Mouse (Mus musculus) kidney, embryonic 15.5 days (tissue): Measurements from ENCODE around the gene Nudt3. TPM values are rescaled to one million over a fixed set of nuclear protein-coding genes. Genes with fewer than 3 reads are reported as not detected.

ENCODE experiments used
- ATAC-seq: fragments of 200-750 bp; cut with Nextera tagmentation; replicated peaks from 2 replicates; pipeline ENCODE4 v1.8.0; 2017; ENCODE audit warnings: moderate TSS enrichment; ENCODE audit not compliant: low FRiP score
- H3K27ac ChIP-seq: fragments of 300-500 bp; sonication (generic); 2 replicates; pipeline ENCODE4 v1.5.1; 2015; ENCODE audit warnings: mild to moderate bottlenecking, inconsistent platforms
- H3K27me3 ChIP-seq: fragments of 300-500 bp; sonication (generic); 2 replicates; pipeline ENCODE4 v1.6.1; 2015; ENCODE audit warnings: inconsistent platforms
- H3K36me3 ChIP-seq: fragments of 300-500 bp; sonication (generic); 2 replicates; pipeline ENCODE4 v1.6.1; 2015; ENCODE audit warnings: inconsistent platforms
- H3K4me1 ChIP-seq: fragments of 300-500 bp; sonication (generic); 2 replicates; pipeline ENCODE4 v1.6.1; 2015; ENCODE audit warnings: inconsistent platforms
- H3K4me2 ChIP-seq: fragments of 300-500 bp; sonication (generic); 2 replicates; pipeline ENCODE4 v1.6.1; 2015; ENCODE audit warnings: moderate library complexity, mild to moderate bottlenecking, inconsistent platforms
- H3K4me3 ChIP-seq: fragments of 300-500 bp; sonication (generic); replicated peaks from 2 replicates; pipeline ENCODE4 v1.5.1; 2015; ENCODE audit warnings: mild to moderate bottlenecking, inconsistent platforms
- H3K9ac ChIP-seq: fragments of 300-500 bp; sonication (generic); 2 replicates; pipeline ENCODE4 v1.6.1; 2015; ENCODE audit warnings: mild to moderate bottlenecking, inconsistent platforms
- H3K9me3 ChIP-seq: fragments of 300-500 bp; sonication (generic); replicated peaks from 2 replicates; pipeline ENCODE4 v1.6.1; 2016; ENCODE audit warnings: inconsistent platforms
- WGBS: fragments of 180-500 bp; shearing (Covaris S2); methylation state at CpG from one replicate; pipeline ENCODE4 v1.1.7; 2015; ENCODE audit warnings: mixed read lengths; 5-methylcytosine and 5-hydroxymethylcytosine counted together
- polyA plus RNA-seq: library from polyadenylated mRNA; unstranded; fragments of >200 nt; fragmentation: Nextera tagmentation; extraction: Ambion mirVana; gene quantifications from 2 replicates; pipeline ENCODE4 v1.2.1, GENCODE M21; 2015

Nudt3 gene
- polyA plus RNA-seq, 1 experiment from 2014 or later: 81.5 TPM

GRCm38 (mm10) chr17:27588231-27588630, 35.1 kb downstream of the Nudt3 start:
- no peaks in the 10 kb centered on the region for H3K27me3 ChIP-seq
- WGBS: 78% methylated on average over 8 of the region's 8 CpGs
- H3K4me2 ChIP-seq: no peak overlapping the region
- peaks cover 57% of the 10 kb centered on the region for H3K36me3 ChIP-seq
- ATAC-seq: no peak
- 0 out of 2 replicates have a peak overlapping the region, but pooled peaks have one; percentile 4 for H3K27ac ChIP-seq
- no peaks in the 10 kb centered on the region for H3K9me3 ChIP-seq
- H3K4me3 ChIP-seq: no peak overlapping the region
- no peak overlapping the region for H3K9ac ChIP-seq
- peaks cover 20% of the 10 kb centered on the region for H3K4me1 ChIP-seq

- Histone ChIP-seq H3K4me3 (no peak overlapping the region), H3K9ac (no peak overlapping the region), H3K4me1 (peaks cover 20% of the 10 kb centered on the region), H3K27ac (no peak overlapping the region), H3K36me3 (peaks cover 57% of the 10 kb centered on the region), H3K4me2 (no peak overlapping the region), H3K9me3 (no peaks in the 10 kb centered on the region), H3K27me3 (no peaks in the 10 kb centered on the region)
- WGBS: 79% methylated on average over 12 of the region's 12 CpGs
- ATAC-seq: no peak
Measured at GRCm38 (mm10) chr17:27587252-27587651, 36.0 kb downstream of the Nudt3 start.

- H3K9me3 ChIP-seq: no peaks in the 10 kb centered on the region
- no peak overlapping the region for H3K4me2 ChIP-seq
- peaks cover 57% of the 10 kb centered on the region for H3K36me3 ChIP-seq
- no peak overlapping the region for H3K27ac ChIP-seq
- peaks cover 20% of the 10 kb centered on the region for H3K4me1 ChIP-seq
- WGBS: 52% methylated on average over 9 of the region's 9 CpGs
- no peak for ATAC-seq
- no peak overlapping the region for H3K4me3 ChIP-seq
- no peak overlapping the region for H3K9ac ChIP-seq
- no peaks in the 10 kb centered on the region for H3K27me3 ChIP-seq
Measured at GRCm38 (mm10) chr17:27586661-27587060, 36.6 kb downstream of the Nudt3 start.

GRCm38 (mm10) chr17:27583185-27583894, 40.0 kb downstream of the Nudt3 start:
- no peaks in the 10 kb centered on the region for H3K27me3 ChIP-seq
- no peak overlapping the region for H3K4me2 ChIP-seq
- H3K9me3 ChIP-seq: no peaks in the 10 kb centered on the region
- peaks cover 72% of the 10 kb centered on the region for H3K36me3 ChIP-seq
- ATAC-seq: no peak
- H3K4me3 ChIP-seq: no peak overlapping the region
- H3K27ac ChIP-seq: no peak overlapping the region
- H3K4me1 ChIP-seq: peaks cover 15% of the 10 kb centered on the region
- H3K9ac ChIP-seq: no peak overlapping the region
- 90% methylated on average over 13 of the region's 13 CpGs for WGBS

- WGBS: 77% methylated on average over 18 of the region's 20 CpGs
- no peaks in the 10 kb centered on the region for H3K9me3 ChIP-seq
- no peak overlapping the region for H3K9ac ChIP-seq
- H3K27ac ChIP-seq: no peak overlapping the region
- H3K27me3 ChIP-seq: no peaks in the 10 kb centered on the region
- H3K4me3 ChIP-seq: no peak overlapping the region
- H3K4me1 ChIP-seq: no peaks in the 10 kb centered on the region
- ATAC-seq: no peak
- no peak overlapping the region for H3K4me2 ChIP-seq
- H3K36me3 ChIP-seq: peaks cover 89% of the 10 kb centered on the region
Measured at GRCm38 (mm10) chr17:27580392-27581068, 42.8 kb downstream of the Nudt3 start.

GRCm38 (mm10) chr17:27579816-27580215, 43.5 kb downstream of the Nudt3 start:
- no peaks in the 10 kb centered on the region for H3K9me3 ChIP-seq
- H3K27me3 ChIP-seq: no peaks in the 10 kb centered on the region
- 76% methylated on average over 8 of the region's 8 CpGs for WGBS
- H3K36me3 ChIP-seq: peaks cover 88% of the 10 kb centered on the region
- H3K4me2 ChIP-seq: no peak overlapping the region
- no peak for ATAC-seq
- no peak overlapping the region for H3K4me3 ChIP-seq
- no peak overlapping the region for H3K9ac ChIP-seq
- H3K27ac ChIP-seq: no peak overlapping the region
- no peaks in the 10 kb centered on the region for H3K4me1 ChIP-seq

GRCm38 (mm10) chr17:27578487-27578886, 44.8 kb downstream of the Nudt3 start:
- WGBS: 95% methylated on average over 10 of the region's 10 CpGs
- Histone ChIP-seq H3K36me3 (peaks cover 86% of the 10 kb centered on the region), H3K4me1 (no peaks in the 10 kb centered on the region), H3K4me2 (no peak overlapping the region), H3K27ac (no peak overlapping the region), H3K9me3 (no peaks in the 10 kb centered on the region), H3K27me3 (no peaks in the 10 kb centered on the region), H3K4me3 (no peak overlapping the region), H3K9ac (no peak overlapping the region)
- no peak for ATAC-seq

GRCm38 (mm10) chr17:27577468-27577867, 45.8 kb downstream of the Nudt3 start:
- Histone ChIP-seq H3K9ac (no peak overlapping the region), H3K27me3 (no peaks in the 10 kb centered on the region), H3K36me3 (peaks cover 80% of the 10 kb centered on the region), H3K27ac (no peak overlapping the region), H3K4me2 (no peak overlapping the region), H3K4me3 (no peak overlapping the region), H3K9me3 (no peaks in the 10 kb centered on the region), H3K4me1 (no peaks in the 10 kb centered on the region)
- ATAC-seq: no peak; the same call in 1 of the 2 replicates
- WGBS: 60% methylated on average over 6 of the region's 6 CpGs

GRCm38 (mm10) chr17:27576056-27576455, 47.2 kb downstream of the Nudt3 start:
- no peak for ATAC-seq
- Histone ChIP-seq H3K9me3 (no peaks in the 10 kb centered on the region), H3K4me1 (no peaks in the 10 kb centered on the region), H3K27me3 (no peaks in the 10 kb centered on the region), H3K9ac (no peak overlapping the region), H3K4me2 (no peak overlapping the region), H3K27ac (no peak overlapping the region), H3K36me3 (peaks cover 67% of the 10 kb centered on the region), H3K4me3 (no peak overlapping the region)
- 84% methylated on average over 7 of the region's 7 CpGs for WGBS

GRCm38 (mm10) chr17:27575116-27575776, 48.0 kb downstream of the Nudt3 start:
- H3K36me3 ChIP-seq: peaks cover 59% of the 10 kb centered on the region
- no peak for ATAC-seq
- H3K9ac ChIP-seq: no peak overlapping the region
- no peaks in the 10 kb centered on the region for H3K9me3 ChIP-seq
- no peak overlapping the region for H3K27ac ChIP-seq
- H3K4me3 ChIP-seq: no peak overlapping the region
- no peaks in the 10 kb centered on the region for H3K4me1 ChIP-seq
- H3K4me2 ChIP-seq: no peak overlapping the region
- WGBS: 38% methylated on average over 10 of the region's 10 CpGs
- H3K27me3 ChIP-seq: no peaks in the 10 kb centered on the region

GRCm38 (mm10) chr17:27574470-27575115, 48.7 kb downstream of the Nudt3 start:
- Histone ChIP-seq H3K27me3 (no peaks in the 10 kb centered on the region), H3K4me2 (no peak overlapping the region), H3K9ac (no peak overlapping the region), H3K36me3 (peaks cover 53% of the 10 kb centered on the region), H3K4me3 (no peak overlapping the region), H3K27ac (no peak overlapping the region), H3K4me1 (no peaks in the 10 kb centered on the region), H3K9me3 (no peaks in the 10 kb centered on the region)
- 87% methylated on average over 16 of the region's 16 CpGs for WGBS
- ATAC-seq: no peak
